Mouse (Mus musculus) CH12.LX (cell line): Measurements from ENCODE around the gene Zkscan5. TPM values are rescaled to one million over a fixed set of nuclear protein-coding genes. Genes with fewer than 3 reads are reported as not detected.

Source experiments
- DNase-seq: peaks from one replicate; pipeline ENCODE4 v3.0.0-alpha.2; 2013; ENCODE audit errors: extremely low read depth
- H3K27ac ChIP-seq: 2 replicates; pipeline ENCODE4 v1.5.1; 2012; ENCODE audit warnings: low read depth, mild to moderate bottlenecking, control low read depth, moderate library complexity; ENCODE audit not compliant: insufficient read depth
- H3K27me3 ChIP-seq: replicated peaks from 2 replicates; pipeline ENCODE3; 2012; ENCODE audit warnings: inconsistent platforms
- H3K36me3 ChIP-seq, 2 experiments: replicated peaks in 1 of 2; 2 replicates each; pipeline versions ENCODE3 to v1.6.1; 2012; ENCODE audit warnings: inconsistent platforms in 1 of 2, low read length in 1 of 2, mild to moderate bottlenecking in 1 of 2, mixed read lengths in 1 of 2, moderate library complexity in 1 of 2; ENCODE audit not compliant: control insufficient read depth in 1 of 2, insufficient read depth in 1 of 2
- H3K4me1 ChIP-seq, 2 experiments: 2 replicates each; pipeline ENCODE4 v1.6.1; 2012; ENCODE audit warnings: inconsistent platforms in 1 of 2, moderate library complexity in 1 of 2; ENCODE audit not compliant: insufficient read depth in 2 of 2, control insufficient read depth in 1 of 2
- H3K4me2 ChIP-seq: 2 replicates; pipeline ENCODE4 v1.6.1; 2012; ENCODE audit warnings: low read depth, mild to moderate bottlenecking, control low read depth; ENCODE audit not compliant: poor library complexity, insufficient read depth, severe bottlenecking
- H3K4me3 ChIP-seq, 3 experiments: fragments of 150-350 bp in 1 of 3; sonication (generic) in 1 of 3; replicated peaks in 1 of 3; 2 replicates each; pipeline versions ENCODE3 to v1.5.1; 2011 to 2012; ENCODE audit warnings: low read depth in 2 of 3, low read length in 2 of 3, mild to moderate bottlenecking in 2 of 3, moderate library complexity in 2 of 3, control low read depth in 1 of 3, improper control_type of control experiment in 1 of 3, inconsistent platforms in 1 of 3, mixed read lengths in 1 of 3; ENCODE audit not compliant: poor library complexity in 1 of 3
- H3K79me2 ChIP-seq: replicated peaks from 2 replicates; pipeline ENCODE4 v1.6.1; 2012; ENCODE audit warnings: mild to moderate bottlenecking, moderate library complexity; ENCODE audit not compliant: control insufficient read depth, poor library complexity, insufficient read depth, severe bottlenecking; ENCODE audit errors: extremely low read depth
- H3K9ac ChIP-seq: 2 replicates; pipeline ENCODE4 v1.6.1; 2012; ENCODE audit warnings: low read depth, mild to moderate bottlenecking, control low read depth, moderate library complexity; ENCODE audit not compliant: insufficient read depth
- H3K9me3 ChIP-seq: replicated peaks from 2 replicates; pipeline ENCODE3; 2012; ENCODE audit warnings: low read length, inconsistent platforms, mixed read lengths
- BHLHE40 ChIP-seq: IDR thresholded peaks from 2 replicates; pipeline ENCODE4 v1.6.1; 2011; ENCODE audit warnings: mild to moderate bottlenecking, low read depth, low read length, improper control_type of control experiment
- CTCF ChIP-seq, 2 experiments: IDR thresholded peaks in 1 of 2; conservative IDR thresholded peaks in 1 of 2; 2 replicates each; pipeline ENCODE4 v1.5.1; 2011 to 2012; ENCODE audit warnings: low read depth in 2 of 2, low read length in 2 of 2, improper control_type of control experiment in 1 of 2, inconsistent platforms in 1 of 2, mild to moderate bottlenecking in 1 of 2, moderate library complexity in 1 of 2
- E2F4 ChIP-seq: IDR thresholded peaks from 2 replicates; pipeline ENCODE4 v1.6.1; 2011; ENCODE audit warnings: low read depth, low read length, improper control_type of control experiment; ENCODE audit not compliant: insufficient replicate concordance
- EP300 ChIP-seq: IDR thresholded peaks from 2 replicates; pipeline ENCODE4 v1.6.1; 2011; ENCODE audit warnings: low read length, improper control_type of control experiment
- GABPA ChIP-seq: IDR thresholded peaks from 2 replicates; pipeline ENCODE4 v1.6.1; 2012; ENCODE audit warnings: low read depth, low read length, improper control_type of control experiment, inconsistent platforms; ENCODE audit not compliant: insufficient replicate concordance
- HCFC1 ChIP-seq: IDR thresholded peaks from 2 replicates; pipeline ENCODE4 v1.6.1; 2012; ENCODE audit warnings: low read depth, mild to moderate bottlenecking, inconsistent platforms, low read length, improper control_type of control experiment
- IRF4 ChIP-seq: IDR thresholded peaks from 2 replicates; pipeline ENCODE4 v1.6.1; 2014; ENCODE audit warnings: low read depth, mild to moderate bottlenecking, inconsistent platforms, low read length, improper control_type of control experiment
- JUN ChIP-seq: IDR thresholded peaks from 2 replicates; pipeline ENCODE4 v1.6.1; 2011; ENCODE audit warnings: low read depth, mild to moderate bottlenecking, low read length, improper control_type of control experiment, moderate library complexity; ENCODE audit not compliant: insufficient read depth
- JUND ChIP-seq: conservative IDR thresholded peaks from 2 replicates; pipeline ENCODE4 v1.6.1; 2011; ENCODE audit warnings: low read depth, low read length, improper control_type of control experiment
- KAT2A ChIP-seq: IDR thresholded peaks from 2 replicates; pipeline ENCODE4 v1.6.1; 2012; ENCODE audit warnings: low read length, improper control_type of control experiment, inconsistent platforms; ENCODE audit not compliant: insufficient replicate concordance
- MAFK ChIP-seq: IDR thresholded peaks from 2 replicates; pipeline ENCODE4 v1.6.1; 2011; ENCODE audit warnings: low read length, improper control_type of control experiment; ENCODE audit not compliant: insufficient replicate concordance
- MAX ChIP-seq: IDR thresholded peaks from 2 replicates; pipeline ENCODE4 v1.6.1; 2011; ENCODE audit warnings: low read length, improper control_type of control experiment
- MAZ ChIP-seq: IDR thresholded peaks from 2 replicates; pipeline ENCODE4 v1.6.1; 2012; ENCODE audit warnings: low read depth, mild to moderate bottlenecking, inconsistent platforms, low read length, improper control_type of control experiment, moderate library complexity
- MXI1 ChIP-seq: IDR thresholded peaks from 2 replicates; pipeline ENCODE4 v1.6.1; 2011; ENCODE audit warnings: mild to moderate bottlenecking, low read depth, low read length, improper control_type of control experiment
- MYC ChIP-seq: IDR thresholded peaks from 2 replicates; pipeline ENCODE4 v1.6.1; 2011; ENCODE audit warnings: low read depth, mild to moderate bottlenecking, improper control_type of control experiment, low read length
- NELFE ChIP-seq: IDR thresholded peaks from 2 replicates; pipeline ENCODE4 v1.6.1; 2011; ENCODE audit warnings: low read depth, low read length, improper control_type of control experiment
- PAX5 ChIP-seq: IDR thresholded peaks from 2 replicates; pipeline ENCODE4 v1.6.1; 2012; ENCODE audit warnings: low read length, inconsistent platforms, mixed read lengths
- RCOR1 ChIP-seq: conservative IDR thresholded peaks from 2 replicates; pipeline ENCODE4 v1.6.1; 2012; ENCODE audit warnings: low read depth, mild to moderate bottlenecking, inconsistent platforms, low read length, improper control_type of control experiment
- SIN3A ChIP-seq: IDR thresholded peaks from 2 replicates; pipeline ENCODE4 v1.6.1; 2012; ENCODE audit warnings: low read length, improper control_type of control experiment, inconsistent platforms
- SMC3 ChIP-seq: IDR thresholded peaks from 2 replicates; pipeline ENCODE4 v1.6.1; 2011; ENCODE audit warnings: low read depth, low read length, improper control_type of control experiment
- UBTF ChIP-seq: IDR thresholded peaks from 2 replicates; pipeline ENCODE4 v1.6.1; 2012; ENCODE audit warnings: low read depth, mild to moderate bottlenecking, inconsistent platforms, low read length, improper control_type of control experiment, moderate library complexity
- USF1 ChIP-seq: IDR thresholded peaks from 2 replicates; pipeline ENCODE4 v1.6.1; 2014; ENCODE audit warnings: low read depth, mild to moderate bottlenecking, inconsistent platforms, low read length, improper control_type of control experiment
- USF2 ChIP-seq: conservative IDR thresholded peaks from 2 replicates; pipeline ENCODE4 v1.6.1; 2011; ENCODE audit warnings: low read depth, low read length, improper control_type of control experiment
- ZKSCAN1 ChIP-seq: IDR thresholded peaks from 2 replicates; pipeline ENCODE4 v1.6.1; 2012; ENCODE audit warnings: low read depth, inconsistent platforms, low read length, improper control_type of control experiment, borderline replicate concordance
- dilution Hi-C: fragments of 300-500 bp; cut with MboI; formaldehyde crosslinking; loops from 2 replicates; pipeline ENCODE4 v1.14.3; 2020; ENCODE audit warnings: low sequenced_read_pairs; ENCODE audit not compliant: extremely low pct_unique_long_range_greater_than_20kb, extremely low pct_ligation_motif_present
- in situ Hi-C: fragments of 300-500 bp; cut with MboI; formaldehyde crosslinking; loops from 3 replicates; pipeline ENCODE4 v1.14.3; 2019; ENCODE audit warnings: low sequenced_read_pairs, low pct_ligation_motif_present, low pct_unique_long_range_greater_than_20kb, mixed read lengths
- polyA plus RNA-seq: library from polyadenylated mRNA; unstranded; fragments of >175 nt; gene quantifications from 2 replicates; pipeline ENCODE4 v1.2.1, GENCODE M21; 2012; ENCODE audit warnings: low read depth; ENCODE audit not compliant: insufficient read length
- total RNA-seq, 2 experiments: library from RNA; depleted of rRNA; stranded (reverse); fragments of 300-350 nt in 1 of 2; fragments of >200 nt in 1 of 2; gene quantifications; 2 replicates each; pipeline ENCODE4 v1.2.3; 2012 to 2014

Zkscan5 gene
- total and polyA plus RNA-seq, 3 experiments: 5.0 to 5.6 (median 5.3) TPM

DNA sequence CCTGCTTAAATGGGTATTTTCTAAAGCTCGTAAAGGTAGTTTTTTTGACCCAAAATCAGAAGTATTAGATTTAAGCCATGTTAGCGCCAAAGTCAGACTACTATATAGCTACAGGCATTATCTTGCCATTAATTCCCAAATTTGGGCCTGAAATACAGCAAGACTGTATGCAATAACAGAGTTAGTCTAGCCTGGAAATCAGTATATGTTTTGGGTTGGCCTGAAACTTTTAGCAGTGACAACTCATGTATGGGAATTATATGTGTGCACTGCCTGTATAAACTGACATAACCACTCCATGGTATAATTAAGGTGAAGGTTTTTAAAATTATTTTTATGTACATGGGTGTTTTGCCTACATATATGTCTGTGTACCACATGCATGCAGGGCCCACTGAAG is 12.4 kb upstream of the Zkscan5 start, which contains the start of gene Atp5j2:
Atp5j2 (minus strand) TSS at position 101 of the 400 bp plus-strand sequence.
- Histone ChIP-seq H3K27me3 (no peaks in the 10 kb centered on the region), H3K79me2 (peaks cover 42% of the 10 kb centered on the region), H3K9me3 (no peaks in the 10 kb centered on the region), H3K9ac (peak within 1 kb of the TSS; percentile 78), H3K4me1 (peaks cover 9 to 26% of the 10 kb centered on the region in 2 experiments), H3K36me3 (peaks cover 31 to 55% of the 10 kb centered on the region in 2 experiments), H3K4me2 (peak within 1 kb of the TSS; percentile 99), H3K27ac (peak within 1 kb of the TSS; percentile 18; the same call in 1 of the 2 replicates), H3K4me3 (peak within 1 kb of the TSS; percentile 76 to 97 (median 84))
- no peak for DNase-seq
- TF ChIP-seq MXI1 (no peak), NELFE (no peak), KAT2A (no peak), EP300 (no peak), MAX (no peak), IRF4 (no peak), USF2 (no peak), MYC (no peak), JUND (no peak), PAX5 (no peak), HCFC1 (no peak), MAZ (no peak), ZKSCAN1 (no peak), USF1 (no peak), E2F4 (no peak), UBTF (no peak), RCOR1 (no peak), GABPA (no peak)
- in situ Hi-C loops: no loop called here
- dilution Hi-C loops: no loop called here

DNA sequence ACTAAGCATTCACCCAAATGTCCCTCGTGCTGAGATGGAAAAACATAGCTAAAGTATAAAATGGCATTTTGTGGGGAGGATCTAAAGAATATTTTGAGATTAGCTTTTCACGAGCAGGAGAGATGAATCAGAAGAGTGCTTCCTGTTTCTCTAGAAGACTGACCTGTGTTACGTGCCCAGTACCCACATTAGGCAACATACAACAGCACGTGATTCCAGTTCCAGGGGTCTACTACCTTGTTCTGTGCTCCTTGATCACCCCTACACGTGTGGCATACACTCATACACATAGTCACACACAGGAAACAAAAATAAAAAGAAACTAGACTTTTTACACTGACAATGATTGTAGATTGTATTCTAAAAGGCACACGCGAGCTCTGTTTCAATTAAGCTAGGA is 4.0 kb upstream of the Zkscan5 start:
- in situ Hi-C loops: no loop called here

More for the DNA sequence above, 4.0 kb upstream of the Zkscan5 start:
- Histone ChIP-seq H3K9me3 (no peaks in the 10 kb centered on the region), H3K36me3 (peaks cover 26 to 32% of the 10 kb centered on the region in 2 experiments), H3K4me1 (peaks cover 6 to 34% of the 10 kb centered on the region in 2 experiments; a peak in 3 of 4 replicates), H3K27ac (no peak overlapping the region), H3K27me3 (no peaks in the 10 kb centered on the region), H3K79me2 (peaks cover 20% of the 10 kb centered on the region), H3K4me3 (peak overlapping the region; percentile 90 to 94 (median 92)), H3K4me2 (peak overlapping the region; percentile 91), H3K9ac (peak overlapping the region; percentile 74)
- no peak for TF ChIP-seq JUN
- TF ChIP-seq RCOR1: no peak
- TF ChIP-seq BHLHE40: peak; percentile 82
- TF ChIP-seq MAFK: no peak
- TF ChIP-seq SMC3: no peak
- TF ChIP-seq CTCF (conservative IDR thresholded peaks at IDR 0.05 in 1 of 2, IDR thresholded peaks at IDR 0.05 in 1 of 2; ENCODE audit: low read depth in 2 of 2, low read length in 2 of 2): no peak
- TF ChIP-seq SIN3A: peak; percentile 33; the same call in 1 of the 2 replicates
- dilution Hi-C loops: no loop called here
- no peak for DNase-seq
